Mouse (Mus musculus): ENCODE results near the gene Brca2. TPM values are rescaled to one million over a fixed set of nuclear protein-coding genes. Genes with fewer than 3 reads are reported as not detected.

The Brca2 gene
- polyA plus RNA-seq, 1 experiment = not detected

- TF ChIP-seq POLR2A (IDR thresholded peaks at IDR 0.05; ENCODE audit: insufficient read depth, low read depth, low read length) (no peak), CTCF (IDR thresholded peaks at IDR 0.05; ENCODE audit: insufficient read depth, low read depth, low read length) (no peak)
- H3K4me1 ChIP-seq (ENCODE audit: control insufficient read depth, insufficient read depth, low read length) = no peaks in the 10 kb centered on the region
- 97% methylated on average over 5 of the region's 5 CpGs for whole genome bisulfite sequencing
- H3K4me3 ChIP-seq (ENCODE audit: insufficient read depth, low read depth, low read length) = no peak overlapping the region
- H3K27ac ChIP-seq (ENCODE audit: insufficient read depth, low read depth, low read length) = no peak overlapping the region
Observed at GRCm38 (mm10) chr5:150560851-150561250, 38.4 kb downstream of the Brca2 start.

GRCm38 (mm10) chr5:150561376-150561775 is 38.9 kb downstream of the Brca2 start:
- no peak for TF ChIP-seq CTCF (IDR thresholded peaks at IDR 0.05; ENCODE audit: insufficient read depth, low read depth, low read length)
- TF ChIP-seq POLR2A (IDR thresholded peaks at IDR 0.05; ENCODE audit: insufficient read depth, low read depth, low read length) = no peak
- H3K4me3 ChIP-seq (ENCODE audit: insufficient read depth, low read depth, low read length) = no peak overlapping the region
- H3K27ac ChIP-seq (ENCODE audit: insufficient read depth, low read depth, low read length) = no peak overlapping the region
- peaks cover 2% of the 10 kb centered on the region; the same call in 1 of the 2 replicates for H3K4me1 ChIP-seq (ENCODE audit: control insufficient read depth, insufficient read depth, low read length)

DNA sequence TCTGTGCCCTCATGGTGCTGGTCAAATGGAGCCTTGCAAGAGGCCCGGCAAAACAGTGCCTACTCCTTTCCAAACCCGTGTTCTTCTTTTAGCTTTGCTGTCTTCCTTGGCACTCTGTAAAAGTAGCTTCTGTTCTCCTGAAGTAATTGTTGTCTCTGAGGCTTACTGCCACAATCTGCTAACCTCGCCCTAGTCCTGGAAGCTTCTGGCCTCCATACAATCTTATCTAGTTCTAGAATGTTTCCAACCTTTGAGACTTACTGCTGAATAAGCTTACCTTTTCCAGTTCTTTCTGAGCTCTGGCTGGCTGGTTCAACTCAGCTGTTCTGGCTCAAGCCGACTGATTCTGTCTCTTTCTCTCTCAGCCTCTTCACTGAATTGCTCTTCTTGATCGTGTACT is 39.4 kb downstream of the Brca2 start:
- H3K4me1 ChIP-seq (ENCODE audit: control insufficient read depth, insufficient read depth, low read length) = peaks cover 2% of the 10 kb centered on the region; the same call in 1 of the 2 replicates
- H3K4me3 ChIP-seq (ENCODE audit: insufficient read depth, low read depth, low read length) = no peak overlapping the region
- H3K27ac ChIP-seq (ENCODE audit: insufficient read depth, low read depth, low read length) = no peak overlapping the region
- 91% methylated on average over 5 of the region's 5 CpGs for WGBS
- TF ChIP-seq POLR2A (IDR thresholded peaks at IDR 0.05; ENCODE audit: insufficient read depth, low read depth, low read length) (no peak), CTCF (IDR thresholded peaks at IDR 0.05; ENCODE audit: insufficient read depth, low read depth, low read length) (no peak)

GRCm38 (mm10) chr5:150564426-150564825 is 42.0 kb downstream of the Brca2 start:
- no peak overlapping the region for H3K4me3 ChIP-seq (ENCODE audit: insufficient read depth, low read depth, low read length)
- 94% methylated on average over 6 of the region's 6 CpGs for WGBS
- no peak for TF ChIP-seq POLR2A (IDR thresholded peaks at IDR 0.05; ENCODE audit: insufficient read depth, low read depth, low read length)
- no peak for TF ChIP-seq CTCF (IDR thresholded peaks at IDR 0.05; ENCODE audit: insufficient read depth, low read depth, low read length)
- peaks cover 2% of the 10 kb centered on the region; the same call in 1 of the 2 replicates for H3K4me1 ChIP-seq (ENCODE audit: control insufficient read depth, insufficient read depth, low read length)
- H3K27ac ChIP-seq (ENCODE audit: insufficient read depth, low read depth, low read length) = no peak overlapping the region

DNA sequence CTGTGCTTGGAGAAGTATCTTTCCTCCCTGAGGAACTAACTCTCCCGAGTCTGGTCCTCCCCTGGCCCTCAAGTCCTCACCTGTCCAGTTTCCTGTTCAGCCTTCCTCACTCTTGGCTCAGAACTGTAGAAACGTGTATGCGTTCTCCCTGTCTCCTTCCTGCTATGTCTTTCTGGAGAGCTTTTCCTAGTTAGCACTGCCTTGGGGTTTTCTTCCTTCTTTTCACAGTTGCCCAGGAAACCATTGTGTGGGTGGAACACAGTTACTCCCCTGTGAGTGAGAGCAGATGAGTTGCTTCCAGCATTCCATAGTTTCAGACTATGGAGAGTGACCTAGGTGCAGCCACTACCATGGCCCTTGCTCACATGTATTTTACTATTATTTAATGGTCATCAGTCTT is 43.8 kb downstream of the Brca2 start:
- TF ChIP-seq CTCF (IDR thresholded peaks at IDR 0.05; ENCODE audit: insufficient read depth, low read depth, low read length) (no peak), POLR2A (IDR thresholded peaks at IDR 0.05; ENCODE audit: insufficient read depth, low read depth, low read length) (no peak)
- WGBS = 11% methylated on average over 3 of the region's 3 CpGs
- no peak overlapping the region for H3K4me3 ChIP-seq (ENCODE audit: insufficient read depth, low read depth, low read length)
- H3K4me1 ChIP-seq (ENCODE audit: control insufficient read depth, insufficient read depth, low read length) = peaks cover 2% of the 10 kb centered on the region; the same call in 1 of the 2 replicates
- H3K27ac ChIP-seq (ENCODE audit: insufficient read depth, low read depth, low read length) = no peak overlapping the region

DNA sequence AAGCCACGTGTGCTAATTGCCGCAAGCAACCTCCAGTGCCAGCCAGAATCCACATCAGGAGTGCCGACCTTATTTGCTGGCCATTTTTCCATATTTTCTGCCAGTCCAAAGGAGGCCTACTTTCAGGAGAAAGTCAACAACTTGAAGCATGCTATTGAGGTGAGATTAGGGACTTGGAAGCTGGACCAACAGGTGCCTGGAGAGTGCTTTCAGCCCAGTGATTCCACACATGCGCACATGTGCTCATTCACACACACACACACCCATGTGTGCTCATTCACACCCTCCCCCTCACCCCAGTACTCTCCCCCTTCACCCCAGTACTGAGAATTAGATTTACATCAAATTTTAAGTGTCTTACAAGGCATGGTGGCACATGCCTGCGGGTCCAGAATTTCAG is 44.5 kb downstream of the Brca2 start:
- TF ChIP-seq CTCF (IDR thresholded peaks at IDR 0.05; ENCODE audit: insufficient read depth, low read depth, low read length) (no peak), POLR2A (IDR thresholded peaks at IDR 0.05; ENCODE audit: insufficient read depth, low read depth, low read length) (no peak)
- Histone ChIP-seq H3K4me3 (ENCODE audit: insufficient read depth, low read depth, low read length) (no peak overlapping the region), H3K27ac (ENCODE audit: insufficient read depth, low read depth, low read length) (no peak overlapping the region), H3K4me1 (ENCODE audit: control insufficient read depth, insufficient read depth, low read length) (peaks cover 2% of the 10 kb centered on the region; the same call in 1 of the 2 replicates)
- 96% methylated on average over 5 of the region's 5 CpGs for WGBS

DNA sequence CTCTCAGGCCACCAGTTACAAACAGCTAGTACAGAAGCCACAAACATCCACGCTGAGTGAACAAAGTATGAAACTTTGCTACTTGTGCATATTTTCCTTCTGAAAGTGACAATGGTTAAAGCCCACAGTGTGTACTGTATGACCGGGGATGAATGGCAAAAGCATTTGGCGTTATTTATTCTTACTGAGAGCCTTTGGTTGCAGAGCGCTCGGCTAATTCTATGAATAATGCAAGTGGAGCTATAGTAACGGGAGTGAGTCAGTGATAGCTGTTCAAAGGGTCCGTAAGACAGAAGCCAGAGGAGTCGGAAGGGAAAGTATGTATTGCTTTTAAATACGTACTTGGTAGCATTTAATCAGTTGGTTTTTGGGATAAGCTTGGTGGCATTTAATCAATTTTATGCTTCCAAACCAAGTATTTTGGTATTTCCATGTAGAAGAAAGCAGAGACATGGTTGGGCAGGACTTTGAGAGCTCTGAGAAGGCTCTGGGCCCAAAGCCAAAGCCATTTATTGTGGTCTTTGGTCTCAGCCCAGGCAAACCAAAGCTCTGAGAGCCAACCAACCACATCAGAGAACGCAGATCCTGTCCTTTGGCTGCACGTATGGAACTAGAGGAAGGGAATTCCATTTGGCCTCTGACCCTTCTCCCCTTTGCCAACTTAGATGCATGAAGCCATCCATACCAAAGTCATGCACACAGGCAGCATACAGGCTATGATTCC is 48.2 kb downstream of the Brca2 start:
- Histone ChIP-seq H3K4me1 (ENCODE audit: control insufficient read depth, insufficient read depth, low read length) (peaks cover 2% of the 10 kb centered on the region; the same call in 1 of the 2 replicates), H3K27ac (ENCODE audit: insufficient read depth, low read depth, low read length) (no peak overlapping the region), H3K4me3 (ENCODE audit: insufficient read depth, low read depth, low read length) (no peak overlapping the region)
- TF ChIP-seq CTCF (IDR thresholded peaks at IDR 0.05; ENCODE audit: insufficient read depth, low read depth, low read length) (no peak), POLR2A (IDR thresholded peaks at IDR 0.05; ENCODE audit: insufficient read depth, low read depth, low read length) (no peak)
- 68% methylated on average over 11 of the region's 11 CpGs for WGBS

DNA sequence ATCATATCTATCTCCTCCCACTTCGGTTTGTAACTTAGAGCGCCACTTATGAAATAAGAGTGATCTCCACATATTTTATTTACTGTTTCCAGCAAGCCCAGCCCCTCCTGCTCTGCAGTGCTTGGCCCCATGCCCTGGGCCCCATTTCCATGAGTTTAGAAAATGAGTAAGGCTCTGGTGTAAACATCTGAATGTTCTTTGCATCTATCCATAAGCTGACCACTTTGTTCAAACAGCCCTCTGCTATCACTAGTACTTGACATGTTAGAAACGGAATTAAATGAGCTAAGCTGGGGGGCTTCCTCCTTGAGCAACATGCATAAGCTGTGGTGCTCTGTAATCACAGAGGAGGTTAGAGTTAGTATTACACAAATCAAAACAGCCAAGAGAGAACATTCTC is 52.0 kb downstream of the Brca2 start:
- H3K4me1 ChIP-seq (ENCODE audit: control insufficient read depth, insufficient read depth, low read length) = no peaks in the 10 kb centered on the region
- H3K27ac ChIP-seq (ENCODE audit: insufficient read depth, low read depth, low read length) = no peak overlapping the region
- H3K4me3 ChIP-seq (ENCODE audit: insufficient read depth, low read depth, low read length) = no peak overlapping the region
- TF ChIP-seq POLR2A (IDR thresholded peaks at IDR 0.05; ENCODE audit: insufficient read depth, low read depth, low read length) (no peak), CTCF (IDR thresholded peaks at IDR 0.05; ENCODE audit: insufficient read depth, low read depth, low read length) (no peak)
- WGBS = 91% methylated on average over 3 of the region's 3 CpGs

DNA sequence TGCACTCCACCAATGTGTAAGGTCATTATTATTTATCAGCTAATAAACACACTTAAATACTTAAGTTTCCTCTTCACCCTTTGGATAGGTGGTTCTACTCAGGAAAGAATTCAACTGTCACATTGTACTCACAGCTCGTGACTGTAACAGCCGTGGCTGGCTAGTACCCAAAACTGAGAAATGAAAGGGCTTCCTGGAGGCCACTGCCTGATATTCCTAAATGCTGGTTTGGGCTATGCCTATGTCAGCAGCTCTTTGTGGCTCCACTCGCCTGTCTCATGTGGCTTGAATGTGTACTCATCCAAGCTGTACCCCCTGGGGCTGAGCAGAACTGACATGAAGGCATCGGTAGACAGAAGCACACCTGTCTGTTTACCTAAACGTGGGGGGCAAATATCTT is 52.5 kb downstream of the Brca2 start:
- H3K4me1 ChIP-seq (ENCODE audit: control insufficient read depth, insufficient read depth, low read length) = no peaks in the 10 kb centered on the region
- TF ChIP-seq POLR2A (IDR thresholded peaks at IDR 0.05; ENCODE audit: insufficient read depth, low read depth, low read length) = no peak
- no peak for TF ChIP-seq CTCF (IDR thresholded peaks at IDR 0.05; ENCODE audit: insufficient read depth, low read depth, low read length)
- WGBS = 74% methylated on average over 5 of the region's 5 CpGs
- no peak overlapping the region for H3K27ac ChIP-seq (ENCODE audit: insufficient read depth, low read depth, low read length)
- H3K4me3 ChIP-seq (ENCODE audit: insufficient read depth, low read depth, low read length) = no peak overlapping the region

Measured in olfactory bulb, adult 2 months (tissue).